8 mouse cellular contexts compared by ENCODE assay signal in the genomic region with DNA sequence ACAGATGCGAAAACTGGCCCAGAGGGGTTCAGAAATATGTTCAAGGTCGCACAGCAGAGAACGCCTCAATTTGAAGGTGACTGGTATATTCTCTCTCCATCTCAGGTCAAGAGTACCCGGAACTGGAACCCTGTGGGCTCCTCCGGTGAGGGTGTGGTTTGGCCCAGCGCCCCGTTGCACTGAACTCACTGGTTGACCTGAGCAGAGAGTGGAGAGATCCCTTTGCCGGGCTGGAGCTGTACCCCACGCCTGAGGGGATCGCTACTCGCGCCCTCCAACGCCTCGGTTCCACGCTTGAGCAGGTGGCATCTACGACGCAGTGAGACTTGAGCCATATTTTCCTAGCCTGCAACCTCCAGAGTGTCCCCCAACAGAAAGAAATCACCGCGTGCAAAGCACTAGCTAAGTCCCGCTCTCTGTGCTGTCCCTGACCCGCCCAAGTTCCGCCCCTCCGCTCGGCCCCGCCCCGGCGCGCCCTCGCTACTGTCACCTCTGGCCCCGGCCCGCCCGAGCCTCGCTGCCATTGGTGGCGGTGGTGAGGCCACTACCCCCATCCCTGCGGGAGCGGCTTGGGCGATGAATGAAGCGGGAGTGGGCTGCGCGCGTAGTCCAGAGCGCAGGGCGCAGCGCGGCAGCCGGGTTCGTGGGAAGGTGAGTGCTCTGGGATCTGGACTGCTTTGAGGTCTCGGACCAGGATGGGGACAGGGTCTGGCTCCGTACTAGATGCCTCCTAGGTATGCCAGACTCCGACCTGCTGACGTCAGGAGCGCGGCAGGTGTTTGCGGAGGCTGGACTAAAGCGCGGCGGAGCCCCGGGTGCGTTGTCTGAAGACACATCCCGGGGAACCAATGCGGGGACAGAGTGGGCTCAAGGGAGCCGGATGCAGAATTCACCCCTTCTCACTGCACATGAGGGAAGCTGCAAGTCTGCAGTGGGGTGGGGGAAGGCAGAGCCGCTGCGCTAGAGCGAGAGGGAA. TPM values are rescaled to one million over a fixed set of nuclear protein-coding genes. Genes with fewer than 3 reads are reported as not detected.
DNase-seq lines count a peak whose midpoint lies in the region; ATAC-seq and TF ChIP-seq lines count a peak whose summit lies in the region.

TSS of gene Slco4a1 (plus strand) at position 523 of the 976 bp plus-strand sequence.

- peak within 1 kb of the TSS; percentile 76 for H3K4me3 ChIP-seq in gastrocnemius, adult 2 months
- H3K4me3 ChIP-seq in hindbrain, embryonic 16.5 days (ENCODE audit: low read length) = peak within 1 kb of the TSS; percentile 64
- H3K4me3 ChIP-seq in megakaryocyte, embryonic 14.5 days (replicated peaks) = peak within 1 kb of the TSS; percentile 98

- peak within 1 kb of the TSS; percentile 65 for H3K9ac ChIP-seq in hindbrain, embryonic 16.5 days (ENCODE audit: low read depth, low read length)

- peak; percentile 90 for ATAC-seq in hindbrain, embryonic 16.5 days

- no peaks in the 10 kb centered on the region for H3K36me3 ChIP-seq in hindbrain, embryonic 16.5 days (ENCODE audit: control insufficient read depth, insufficient read depth, low read length)
- H3K36me3 ChIP-seq in megakaryocyte, embryonic 14.5 days (replicated peaks; ENCODE audit: low read length) = peaks cover 45% of the 10 kb centered on the region

- no peak within 1 kb of the TSS for H3K27ac ChIP-seq in gastrocnemius, adult 2 months
- peak within 1 kb of the TSS; percentile 40; the same call in 1 of the 2 replicates for H3K27ac ChIP-seq in hindbrain, embryonic 16.5 days (ENCODE audit: low read depth, low read length)

- no peaks in the 10 kb centered on the region for H3K9me3 ChIP-seq in hindbrain, embryonic 16.5 days (ENCODE audit: control insufficient read depth, low read length)
- H3K9me3 ChIP-seq in megakaryocyte, embryonic 14.5 days = no peaks in the 10 kb centered on the region

- intact Hi-C loops in gastrocnemius, adult 2 months (cut with DNase I) = no loop called here

- no peak for TF ChIP-seq CTCF in gastrocnemius, adult 2 months (IDR thresholded peaks at IDR 0.05)

- H3K4me1 ChIP-seq in hindbrain, embryonic 16.5 days (ENCODE audit: control insufficient read depth, insufficient read depth, low read depth, low read length) = peaks cover 12% of the 10 kb centered on the region
- H3K4me1 ChIP-seq in megakaryocyte, embryonic 14.5 days = peaks cover 94% of the 10 kb centered on the region

- WGBS in hindbrain, embryonic 16.5 days = 1% methylated on average over 65 of the region's 65 CpGs

- DNase-seq in T-cell, adult 2 months (ENCODE audit: low spot score) = peak; percentile 87
- DNase-seq in cerebellum, postnatal 14 days = peak; percentile 82 to 88
- peak; percentile 89 for DNase-seq in gastrocnemius, adult 2 months
- peak; percentile 45 to 50 for DNase-seq in left cerebral cortex, adult 8-10 months (ENCODE audit: low spot score in 2 of 2)
- DNase-seq in right cerebral cortex, adult 2 months (ENCODE audit: low spot score in 2 of 2) = peak; percentile 64
- peak; percentile 69 for DNase-seq in urinary bladder, postnatal 25 days (ENCODE audit: low spot score)

- peak within 1 kb of the TSS; percentile 95 for H3K4me2 ChIP-seq in hindbrain, embryonic 16.5 days (ENCODE audit: low read length)

- peaks cover 19% of the 10 kb centered on the region; the same call in 1 of the 2 replicates for H3K27me3 ChIP-seq in hindbrain, embryonic 16.5 days (replicated peaks; ENCODE audit: control insufficient read depth, insufficient read depth, low read length)
- H3K27me3 ChIP-seq in megakaryocyte, embryonic 14.5 days (replicated peaks) = no peaks in the 10 kb centered on the region

RNA-seq across cellular contexts. Expression of gene Slco4a1, which starts in this region (rescaled TPM):
- under 1 TPM in 1 of 2 experiments, not detected in 1; 0.15 TPM for total RNA-seq in gastrocnemius, adult 2 months (2021)
- polyA plus RNA-seq in hindbrain, embryonic 16.5 days (2015; fragmentation: Nextera tagmentation; extraction: Ambion mirVana) = 2.7 and 3.0 TPM in 2 replicates
- 1 to 10 TPM; 1.8 to 3.6 (median 2.9) TPM for total RNA-seq in left cerebral cortex, adult 8-10 months (2022)
- polyA plus RNA-seq in megakaryocyte, embryonic 14.5 days (2012; ENCODE audit: insufficient read depth, low replicate concordance) = 10.4 and 49.9 TPM in 2 replicates

Comparison
In these comparisons a context has a peak if more than half of its experiments do, and no peak if none do; other contexts are left out.
1. Peak in DNase-seq and H3K4me3 ChIP-seq in gastrocnemius, adult 2 months; RNA of the gene not detected or under 1 TPM.